Mouse (Mus musculus) midbrain, embryonic 11.5 days (tissue): ENCODE measurements at regions not wholly inside any gene's neighbourhood (a gene's known extent, or its start where the extent isn't known, plus 50 kb on each side); places are given as distances from the start of the nearest gene placed in this dataset.

ENCODE experiments used
- ATAC-seq: fragments of 200-750 bp; cut with Nextera tagmentation; 2 replicates; pipeline ENCODE4 v1.8.0; 2017; ENCODE audit warnings: moderate TSS enrichment, moderate library complexity; ENCODE audit not compliant: low FRiP score
- DNase-seq: peaks from one replicate; pipeline ENCODE4 v3.0.0; 2015; ENCODE audit warnings: low spot score; ENCODE audit errors: missing footprints
- H3K27ac ChIP-seq: fragments of 300-500 bp; sonication (generic); 2 replicates; pipeline ENCODE4 v1.5.1; 2014; ENCODE audit warnings: low read depth, low read length
- H3K27me3 ChIP-seq: fragments of 300-500 bp; sonication (generic); 2 replicates; pipeline ENCODE4 v1.6.1; 2014; ENCODE audit warnings: mild to moderate bottlenecking, low read length, moderate library complexity, mixed read lengths; ENCODE audit not compliant: control insufficient read depth, insufficient read depth
- H3K36me3 ChIP-seq: fragments of 300-500 bp; sonication (generic); 2 replicates; pipeline ENCODE4 v1.6.1; 2014; ENCODE audit warnings: mild to moderate bottlenecking, low read length, moderate library complexity, mixed read lengths; ENCODE audit not compliant: control insufficient read depth, insufficient read depth
- H3K4me1 ChIP-seq: fragments of 300-500 bp; sonication (generic); 2 replicates; pipeline ENCODE4 v1.6.1; 2014; ENCODE audit warnings: low read length; ENCODE audit not compliant: control insufficient read depth, insufficient read depth
- H3K4me2 ChIP-seq: fragments of 300-500 bp; sonication (generic); 2 replicates; pipeline ENCODE4 v1.6.1; 2014; ENCODE audit warnings: mild to moderate bottlenecking, moderate library complexity
- H3K4me3 ChIP-seq: fragments of 300-500 bp; sonication (generic); 2 replicates; pipeline ENCODE4 v1.5.1; 2014; ENCODE audit warnings: low read depth, low read length
- H3K9ac ChIP-seq: fragments of 300-500 bp; sonication (generic); 2 replicates; pipeline ENCODE4 v1.6.1; 2014; ENCODE audit warnings: low read length
- H3K9me3 ChIP-seq: fragments of 300-500 bp; sonication (generic); 2 replicates; pipeline ENCODE4 v1.6.1; 2016; ENCODE audit warnings: low read length; ENCODE audit not compliant: control insufficient read depth
- whole genome bisulfite sequencing: fragments of 180-500 bp; shearing (Covaris S2); extraction: QIAGEN DNeasy Blood & Tissue Kit; methylation state at CpG from one replicate; pipeline ENCODE4 v1.1.7; 2014; 5-methylcytosine and 5-hydroxymethylcytosine counted together

DNA sequence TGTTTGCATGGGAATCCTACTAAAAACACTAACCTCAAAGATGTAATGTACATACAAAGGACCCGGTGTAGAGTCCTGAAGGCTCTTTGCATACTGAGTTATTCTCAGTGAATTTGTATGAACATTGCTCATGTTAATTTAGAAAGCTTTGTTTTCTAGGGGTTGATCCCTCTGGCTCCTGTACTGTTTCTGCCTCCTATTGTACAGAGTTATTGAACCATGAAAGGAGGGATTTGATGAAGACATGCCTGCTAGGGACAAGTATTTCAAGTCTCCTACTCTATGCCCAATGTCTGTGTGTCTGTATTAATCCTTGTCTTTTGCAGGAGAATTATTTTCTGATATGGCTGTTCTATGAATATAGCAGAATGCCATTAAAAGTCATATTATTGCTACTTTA lies 1425.1 kb downstream of the Fam181b start:
- H3K4me2 ChIP-seq: no peak overlapping the region
- DNase-seq: peak; percentile 77
- no peaks in the 10 kb centered on the region for H3K27me3 ChIP-seq
- no peaks in the 10 kb centered on the region for H3K9me3 ChIP-seq
- WGBS: 48% methylated on average over 1 of the region's 1 CpGs
- no peak overlapping the region for H3K9ac ChIP-seq
- no peaks in the 10 kb centered on the region for H3K36me3 ChIP-seq
- no peaks in the 10 kb centered on the region for H3K4me1 ChIP-seq
- no peak for ATAC-seq
- no peak overlapping the region for H3K4me3 ChIP-seq
- no peak overlapping the region for H3K27ac ChIP-seq

DNA sequence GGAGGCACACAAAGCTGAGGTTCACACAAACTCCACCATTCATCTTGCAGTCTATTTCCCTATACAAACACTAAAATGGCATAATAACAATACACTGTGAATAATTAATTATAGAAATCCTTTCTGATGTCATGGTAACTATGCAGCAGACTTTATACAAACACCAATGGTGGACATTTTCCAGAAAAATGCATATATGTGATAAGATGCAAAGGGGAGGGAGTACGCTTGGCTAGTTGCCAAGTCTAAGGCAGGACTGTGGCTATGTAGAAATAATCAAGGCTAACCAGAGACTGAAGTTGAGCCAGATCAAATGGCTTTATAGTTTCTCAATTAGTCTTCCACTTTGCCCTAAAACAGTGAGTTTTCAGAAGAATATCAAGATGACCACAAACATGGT lies 1437.3 kb downstream of the Fam181b start:
- DNase-seq: no peak
- Histone ChIP-seq H3K27ac (no peak overlapping the region), H3K36me3 (no peaks in the 10 kb centered on the region), H3K4me2 (no peak overlapping the region), H3K4me3 (no peak overlapping the region), H3K9ac (no peak overlapping the region), H3K27me3 (no peaks in the 10 kb centered on the region), H3K4me1 (no peaks in the 10 kb centered on the region), H3K9me3 (no peaks in the 10 kb centered on the region; the same call in 1 of the 2 replicates)
- ATAC-seq: no peak
- 89% methylated on average over 1 of the region's 1 CpGs for WGBS

DNA sequence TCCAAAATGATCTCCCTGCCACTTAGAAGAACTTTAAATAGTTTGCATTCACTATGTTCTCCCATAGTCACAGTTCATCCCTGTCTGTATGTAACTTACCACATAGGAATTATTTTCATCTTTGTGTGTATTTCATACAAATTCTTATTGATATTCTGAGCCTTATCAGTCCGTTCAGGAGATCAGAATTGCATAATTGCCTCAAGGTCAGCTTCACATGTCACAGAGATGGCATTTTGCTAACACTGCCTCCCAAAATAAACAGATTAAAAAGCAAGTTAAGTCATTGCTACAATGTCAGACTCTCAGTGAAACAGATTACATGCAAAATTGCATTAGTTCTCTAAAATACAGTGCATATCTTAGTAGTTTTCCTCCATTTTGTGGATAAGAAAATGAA lies 1452.9 kb downstream of the Fam181b start:
- ATAC-seq (no peak), DNase-seq (no peak)
- Histone ChIP-seq H3K4me2 (no peak overlapping the region), H3K4me1 (no peaks in the 10 kb centered on the region), H3K9me3 (no peaks in the 10 kb centered on the region), H3K36me3 (no peaks in the 10 kb centered on the region), H3K27ac (no peak overlapping the region), H3K4me3 (no peak overlapping the region), H3K27me3 (no peaks in the 10 kb centered on the region), H3K9ac (no peak overlapping the region)
- WGBS: 65% methylated on average over 1 of the region's 1 CpGs

DNA sequence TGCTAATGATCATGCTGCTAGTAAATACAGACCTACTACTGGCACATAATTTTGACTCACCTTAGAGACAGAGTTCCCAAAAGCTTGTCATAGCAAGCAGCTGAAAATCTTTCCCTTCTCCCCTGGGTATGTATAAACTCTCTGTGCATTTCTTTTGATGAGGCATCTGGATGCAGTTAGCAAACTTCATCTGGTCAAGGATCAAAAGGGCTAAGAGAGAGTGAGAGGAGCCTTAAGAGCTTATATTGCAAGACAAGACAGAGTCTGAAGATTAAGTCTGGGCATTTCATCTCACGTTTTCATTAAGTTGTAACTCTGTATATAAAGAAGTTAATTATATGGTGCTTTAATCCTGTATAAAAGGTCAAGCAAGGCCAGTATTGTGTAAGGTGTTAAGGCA lies 1468.7 kb downstream of the Fam181b start:
- ATAC-seq: 0 out of 2 replicates have a peak, but pooled peaks have one; percentile 22

DNA sequence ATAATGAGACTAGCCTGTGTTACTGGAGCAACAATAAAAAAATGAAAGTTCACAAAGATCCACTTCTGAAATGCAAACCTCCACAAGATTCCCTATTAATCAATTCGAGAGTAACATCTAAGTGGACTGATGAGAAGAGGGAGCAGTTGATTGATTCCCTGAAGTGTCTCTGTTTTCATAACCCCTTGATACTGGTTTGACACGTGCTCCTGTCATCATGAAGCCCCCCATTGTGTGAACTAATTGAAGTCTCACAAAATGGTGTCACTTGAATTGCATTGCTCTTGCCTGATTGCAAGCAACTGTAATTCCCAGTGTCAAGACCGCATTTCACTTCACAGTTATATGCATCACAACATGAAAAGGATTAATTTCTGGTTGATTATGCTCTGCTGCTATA lies 1501.8 kb downstream of the Fam181b start:
- no peak for DNase-seq

More for the DNA sequence above, 1468.7 kb downstream of the Fam181b start:
- no peaks in the 10 kb centered on the region for H3K36me3 ChIP-seq
- no peak overlapping the region for H3K9ac ChIP-seq
- no peak overlapping the region for H3K4me2 ChIP-seq
- H3K9me3 ChIP-seq: no peaks in the 10 kb centered on the region
- H3K4me3 ChIP-seq: no peak overlapping the region
- H3K27me3 ChIP-seq: no peaks in the 10 kb centered on the region
- no peaks in the 10 kb centered on the region for H3K4me1 ChIP-seq
- no peak overlapping the region for H3K27ac ChIP-seq
- 9% methylated on average over 1 of the region's 1 CpGs for WGBS
- DNase-seq: no peak

DNA sequence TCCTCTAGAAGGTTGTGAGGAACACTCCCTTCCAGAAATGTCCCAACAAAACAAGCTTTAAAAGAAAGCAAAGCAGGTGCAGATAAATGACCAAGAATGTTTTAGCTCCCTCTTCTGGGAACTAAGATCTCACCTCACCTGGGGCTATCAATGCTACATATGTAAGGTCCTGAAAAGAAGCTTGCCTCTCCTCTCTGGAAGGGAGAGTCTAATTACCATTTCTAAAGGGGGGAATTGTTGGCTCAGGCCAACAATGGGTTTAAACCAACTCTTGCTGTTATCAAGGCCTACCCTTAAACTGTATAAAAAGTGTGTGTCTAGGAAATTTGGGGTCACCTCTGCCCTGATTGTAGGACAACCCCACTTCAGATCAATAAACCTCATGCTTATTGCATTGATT lies 1508.1 kb downstream of the Fam181b start:
- Histone ChIP-seq H3K4me2 (no peak overlapping the region), H3K9ac (no peak overlapping the region), H3K4me1 (no peaks in the 10 kb centered on the region), H3K4me3 (no peak overlapping the region), H3K27ac (no peak overlapping the region), H3K9me3 (no peaks in the 10 kb centered on the region), H3K36me3 (no peaks in the 10 kb centered on the region), H3K27me3 (no peaks in the 10 kb centered on the region)
- ATAC-seq (no peak), DNase-seq (no peak)

More for the DNA sequence above, 1501.8 kb downstream of the Fam181b start:
- H3K36me3 ChIP-seq: no peaks in the 10 kb centered on the region
- no peak overlapping the region for H3K9ac ChIP-seq
- WGBS: 58% methylated on average over 3 of the region's 3 CpGs
- H3K9me3 ChIP-seq: no peaks in the 10 kb centered on the region
- no peaks in the 10 kb centered on the region for H3K27me3 ChIP-seq
- no peak for ATAC-seq
- no peaks in the 10 kb centered on the region for H3K4me1 ChIP-seq
- no peak overlapping the region for H3K4me3 ChIP-seq
- no peak overlapping the region for H3K27ac ChIP-seq
- no peak overlapping the region for H3K4me2 ChIP-seq

DNA sequence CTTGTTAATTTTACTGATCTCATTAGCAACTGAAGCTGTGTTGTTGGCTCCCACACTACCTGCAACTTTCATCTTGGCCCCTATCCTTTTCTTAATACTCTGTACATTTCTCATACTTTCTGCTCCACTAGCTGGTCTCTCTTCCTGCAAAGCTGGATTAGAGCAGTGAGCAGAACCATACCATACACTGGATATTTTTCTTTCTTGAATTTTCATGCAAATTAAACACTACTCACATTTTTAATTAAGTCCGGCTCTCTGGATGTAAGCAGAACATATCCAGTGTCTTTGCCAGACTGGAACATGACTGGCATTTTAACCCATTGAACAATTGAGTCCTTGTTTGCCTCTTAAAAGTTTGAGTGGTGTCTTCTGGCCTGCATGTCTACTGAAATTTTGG lies 1515.0 kb downstream of the Fam181b start:
- H3K9ac ChIP-seq: no peak overlapping the region
- no peak for ATAC-seq
- H3K27me3 ChIP-seq: no peaks in the 10 kb centered on the region
- H3K9me3 ChIP-seq: no peaks in the 10 kb centered on the region
- no peaks in the 10 kb centered on the region for H3K4me1 ChIP-seq
- H3K4me3 ChIP-seq: no peak overlapping the region
- H3K27ac ChIP-seq: no peak overlapping the region
- 87% methylated on average over 1 of the region's 1 CpGs for WGBS
- H3K4me2 ChIP-seq: no peak overlapping the region
- DNase-seq: no peak
- no peaks in the 10 kb centered on the region for H3K36me3 ChIP-seq

DNA sequence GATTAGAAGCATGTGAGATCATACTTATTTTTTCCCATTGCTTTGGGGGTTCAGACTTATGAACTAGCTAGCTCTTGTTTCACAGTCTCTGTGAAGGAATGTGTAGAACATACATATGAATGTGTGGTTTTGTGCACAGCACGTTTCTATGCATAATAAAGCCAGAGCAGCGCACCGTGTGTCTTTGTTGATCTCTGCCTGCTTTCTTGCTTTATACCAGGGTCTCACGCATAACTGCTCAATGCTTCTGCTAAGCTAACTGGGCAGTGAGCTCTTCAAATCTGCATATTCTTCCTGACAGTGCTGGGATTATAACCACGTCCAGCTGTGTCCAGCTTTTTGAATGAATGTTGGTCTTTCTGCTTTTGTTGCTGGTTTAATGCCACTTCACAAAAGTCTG lies 1539.3 kb downstream of the Fam181b start:
- Histone ChIP-seq H3K36me3 (no peaks in the 10 kb centered on the region), H3K4me3 (no peak overlapping the region), H3K4me1 (0 out of 2 replicates have a peak, but pooled peaks cover 3% of the 10 kb centered on the region), H3K27me3 (no peaks in the 10 kb centered on the region), H3K9me3 (no peaks in the 10 kb centered on the region), H3K9ac (no peak overlapping the region), H3K27ac (no peak overlapping the region), H3K4me2 (no peak overlapping the region)
- no peak for DNase-seq
- peak; percentile 77 for ATAC-seq
- WGBS: 32% methylated on average over 5 of the region's 5 CpGs

DNA sequence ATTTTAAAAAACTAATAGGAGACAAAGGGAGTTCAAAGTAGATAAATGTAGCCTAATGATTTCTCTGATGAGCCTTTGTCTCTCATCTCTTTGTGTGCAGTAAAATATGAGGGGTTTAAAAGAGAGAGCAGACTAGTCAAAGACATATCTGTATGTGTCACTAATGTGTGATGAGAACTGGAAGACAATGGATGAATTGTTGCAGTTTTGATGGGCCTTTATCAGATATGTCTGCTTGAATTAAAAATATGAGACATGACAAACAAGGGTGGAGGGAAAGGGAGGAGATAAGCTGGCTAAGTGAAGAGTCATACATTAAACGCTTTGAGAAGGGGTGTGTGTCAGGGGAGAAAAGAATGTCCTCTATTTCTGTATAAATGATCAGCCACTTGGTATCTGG lies 1544.9 kb downstream of the Fam181b start:
- Histone ChIP-seq H3K27ac (no peak overlapping the region), H3K4me2 (no peak overlapping the region), H3K9me3 (no peaks in the 10 kb centered on the region), H3K4me3 (no peak overlapping the region), H3K27me3 (no peaks in the 10 kb centered on the region), H3K9ac (no peak overlapping the region), H3K36me3 (no peaks in the 10 kb centered on the region), H3K4me1 (no peaks in the 10 kb centered on the region)
- ATAC-seq: no peak
- 88% methylated on average over 1 of the region's 1 CpGs for WGBS
- DNase-seq: no peak
